Mouse (Mus musculus): Measurements from ENCODE around the gene Osbpl2. TPM values are rescaled to one million over a fixed set of nuclear protein-coding genes. Genes with fewer than 3 reads are reported as not detected.

The Osbpl2 gene
- total and polyA plus RNA-seq, 3 experiments: 11.4 to 15.6 (median 12.8) TPM

- no peaks in the 10 kb centered on the region for H3K9me3 ChIP-seq (replicated peaks; ENCODE audit: low read length)
- no peak for TF ChIP-seq PAX5 (IDR thresholded peaks at IDR 0.05; ENCODE audit: low read length)
- no peak for TF ChIP-seq JUN (IDR thresholded peaks at IDR 0.05; ENCODE audit: insufficient read depth, low read depth, low read length)
- TF ChIP-seq TBP (conservative IDR thresholded peaks at IDR 0.05; ENCODE audit: low read depth, low read length): no peak
- TF ChIP-seq MXI1 (IDR thresholded peaks at IDR 0.05; ENCODE audit: low read depth, low read length): no peak
- H3K4me1 ChIP-seq (ENCODE audit: control insufficient read depth in 1 of 2, insufficient read depth in 2 of 2): no peaks in the 10 kb centered on the region
- dilution Hi-C loops (cut with MboI; ENCODE audit: extremely low pct_ligation_motif_present, extremely low pct_unique_long_range_greater_than_20kb, low sequenced_read_pairs): no loop called here
- no peak overlapping the region for H3K4me2 ChIP-seq (ENCODE audit: insufficient read depth, low read depth, poor library complexity, severe bottlenecking)
- in situ Hi-C loops (cut with MboI; ENCODE audit: low pct_ligation_motif_present, low pct_unique_long_range_greater_than_20kb, low sequenced_read_pairs): no loop called here
- H3K27ac ChIP-seq (ENCODE audit: insufficient read depth, low read depth): no peak overlapping the region
- no peaks in the 10 kb centered on the region for H3K27me3 ChIP-seq (replicated peaks)
- no peak overlapping the region for H3K9ac ChIP-seq (ENCODE audit: insufficient read depth, low read depth)
- H3K36me3 ChIP-seq (replicated peaks in 1 of 2; ENCODE audit: control insufficient read depth in 1 of 2, insufficient read depth in 1 of 2, low read length in 1 of 2): peaks cover 45 to 82% of the 10 kb centered on the region in 2 experiments
- no peaks in the 10 kb centered on the region for H3K79me2 ChIP-seq (replicated peaks; ENCODE audit: control insufficient read depth, extremely low read depth, insufficient read depth, poor library complexity, severe bottlenecking)
- no peak overlapping the region for H3K4me3 ChIP-seq (replicated peaks in 1 of 3; ENCODE audit: low read depth in 2 of 3, low read length in 2 of 3, poor library complexity in 1 of 3)
- no peak for DNase-seq (ENCODE audit: extremely low read depth)
Observed at GRCm38 (mm10) chr2:180146091-180146490, 27.0 kb downstream of the Osbpl2 start.

GRCm38 (mm10) chr2:180147379-180147778 is 28.3 kb downstream of the Osbpl2 start:
- Histone ChIP-seq H3K27ac (ENCODE audit: insufficient read depth, low read depth) (no peak overlapping the region), H3K79me2 (replicated peaks; ENCODE audit: control insufficient read depth, extremely low read depth, insufficient read depth, poor library complexity, severe bottlenecking) (no peaks in the 10 kb centered on the region), H3K9me3 (replicated peaks; ENCODE audit: low read length) (no peaks in the 10 kb centered on the region), H3K4me1 (ENCODE audit: control insufficient read depth in 1 of 2, insufficient read depth in 2 of 2) (no peaks in the 10 kb centered on the region), H3K4me3 (replicated peaks in 1 of 3; ENCODE audit: low read depth in 2 of 3, low read length in 2 of 3, poor library complexity in 1 of 3) (no peak overlapping the region), H3K4me2 (ENCODE audit: insufficient read depth, low read depth, poor library complexity, severe bottlenecking) (no peak overlapping the region), H3K9ac (ENCODE audit: insufficient read depth, low read depth) (no peak overlapping the region), H3K27me3 (replicated peaks) (no peaks in the 10 kb centered on the region), H3K36me3 (replicated peaks in 1 of 2; ENCODE audit: control insufficient read depth in 1 of 2, insufficient read depth in 1 of 2, low read length in 1 of 2) (peaks cover 51 to 83% of the 10 kb centered on the region in 2 experiments)
- dilution Hi-C loops (cut with MboI; ENCODE audit: extremely low pct_ligation_motif_present, extremely low pct_unique_long_range_greater_than_20kb, low sequenced_read_pairs) (no loop called here), in situ Hi-C loops (cut with MboI; ENCODE audit: low pct_ligation_motif_present, low pct_unique_long_range_greater_than_20kb, low sequenced_read_pairs) (no loop called here)
- TF ChIP-seq POLR2AphosphoS2 (IDR thresholded peaks at IDR 0.05; ENCODE audit: low read depth, low read length) (no peak), CHD2 (IDR thresholded peaks at IDR 0.05; ENCODE audit: low read length) (no peak), JUN (IDR thresholded peaks at IDR 0.05; ENCODE audit: insufficient read depth, low read depth, low read length) (no peak), USF1 (IDR thresholded peaks at IDR 0.05; ENCODE audit: low read depth, low read length) (no peak), CTCF (conservative IDR thresholded peaks at IDR 0.05 in 1 of 2, IDR thresholded peaks at IDR 0.05 in 1 of 2; ENCODE audit: low read depth in 2 of 2, low read length in 2 of 2) (no peak), MAX (IDR thresholded peaks at IDR 0.05; ENCODE audit: low read length) (no peak), TBP (conservative IDR thresholded peaks at IDR 0.05; ENCODE audit: low read depth, low read length) (no peak), RCOR1 (conservative IDR thresholded peaks at IDR 0.05; ENCODE audit: low read depth, low read length) (no peak)
- DNase-seq (ENCODE audit: extremely low read depth): no peak

- in situ Hi-C loops (cut with MboI; ENCODE audit: low pct_ligation_motif_present, low pct_unique_long_range_greater_than_20kb, low sequenced_read_pairs): no loop called here
- Histone ChIP-seq H3K4me1 (ENCODE audit: control insufficient read depth in 1 of 2, insufficient read depth in 2 of 2) (no peaks in the 10 kb centered on the region), H3K36me3 (replicated peaks in 1 of 2; ENCODE audit: control insufficient read depth in 1 of 2, insufficient read depth in 1 of 2, low read length in 1 of 2) (peaks cover 59 to 88% of the 10 kb centered on the region in 2 experiments), H3K79me2 (replicated peaks; ENCODE audit: control insufficient read depth, extremely low read depth, insufficient read depth, poor library complexity, severe bottlenecking) (no peaks in the 10 kb centered on the region), H3K27me3 (replicated peaks) (no peaks in the 10 kb centered on the region), H3K9me3 (replicated peaks; ENCODE audit: low read length) (no peaks in the 10 kb centered on the region), H3K4me2 (ENCODE audit: insufficient read depth, low read depth, poor library complexity, severe bottlenecking) (no peak overlapping the region), H3K27ac (ENCODE audit: insufficient read depth, low read depth) (no peak overlapping the region), H3K9ac (ENCODE audit: insufficient read depth, low read depth) (no peak overlapping the region), H3K4me3 (replicated peaks in 1 of 3; ENCODE audit: low read depth in 2 of 3, low read length in 2 of 3, poor library complexity in 1 of 3) (no peak overlapping the region)
- no peak for DNase-seq (ENCODE audit: extremely low read depth)
- TF ChIP-seq RAD21 (IDR thresholded peaks at IDR 0.05; ENCODE audit: low read depth, low read length): no peak
- no peak for TF ChIP-seq ZMIZ1 (IDR thresholded peaks at IDR 0.05; ENCODE audit: low read depth, low read length)
- dilution Hi-C loops (cut with MboI; ENCODE audit: extremely low pct_ligation_motif_present, extremely low pct_unique_long_range_greater_than_20kb, low sequenced_read_pairs): no loop called here
Observed at GRCm38 (mm10) chr2:180148551-180148950, 29.4 kb downstream of the Osbpl2 start.

Data from CH12.LX (cell line).